Mouse (Mus musculus) forebrain, postnatal 0 days (tissue): ENCODE data around the gene Cdk2. TPM values are rescaled to one million over a fixed set of nuclear protein-coding genes. Genes with fewer than 3 reads are reported as not detected.

Experiments used
- ATAC-seq: fragments of 200-750 bp; cut with Nextera tagmentation; 2 replicates; pipeline ENCODE4 v1.8.0; 2017; ENCODE audit warnings: mild to moderate bottlenecking, moderate library complexity
- DNase-seq: peaks from one replicate; pipeline ENCODE4 v3.0.0-alpha.2; 2015
- H3K27ac ChIP-seq: fragments of 300-500 bp; sonication (generic); 2 replicates; pipeline ENCODE4 v1.5.1; 2014; ENCODE audit warnings: low read depth, mild to moderate bottlenecking, antibody characterized with exemption, low read length, moderate library complexity, mixed read lengths
- H3K27me3 ChIP-seq: fragments of 300-500 bp; sonication (generic); 2 replicates; pipeline ENCODE4 v1.6.1; 2014; ENCODE audit warnings: mild to moderate bottlenecking, low read length, mixed read lengths; ENCODE audit not compliant: insufficient read depth
- H3K36me3 ChIP-seq: fragments of 300-500 bp; sonication (generic); 2 replicates; pipeline ENCODE4 v1.6.1; 2014; ENCODE audit warnings: mild to moderate bottlenecking, moderate library complexity; ENCODE audit not compliant: insufficient read depth
- H3K4me1 ChIP-seq: fragments of 300-500 bp; sonication (generic); 2 replicates; pipeline ENCODE4 v1.6.1; 2014; ENCODE audit warnings: antibody characterized with exemption; ENCODE audit not compliant: insufficient read depth
- H3K4me2 ChIP-seq: fragments of 300-500 bp; sonication (generic); 2 replicates; pipeline ENCODE4 v1.6.1; 2014; ENCODE audit warnings: low read depth, mild to moderate bottlenecking, moderate library complexity
- H3K4me3 ChIP-seq: fragments of 300-500 bp; sonication (generic); 2 replicates; pipeline ENCODE4 v1.5.1; 2014; ENCODE audit warnings: low read depth, low read length, mixed read lengths
- H3K9ac ChIP-seq: fragments of 300-500 bp; sonication (generic); 2 replicates; pipeline ENCODE4 v1.6.1; 2014; ENCODE audit warnings: mild to moderate bottlenecking
- H3K9me3 ChIP-seq: fragments of 300-500 bp; sonication (generic); 2 replicates; pipeline ENCODE4 v1.6.1; 2016; ENCODE audit warnings: low read length
- CTCF ChIP-seq: sonication (generic); IDR thresholded peaks from 2 replicates; pipeline ENCODE4 v1.5.1; 2016; ENCODE audit warnings: antibody characterized with exemption, control low read depth, low read depth
- WGBS: fragments of 180-500 bp; shearing (Covaris S2); extraction: QIAGEN DNeasy Blood & Tissue Kit; methylation state at CpG from one replicate; pipeline ENCODE4 v1.1.7; 2014; 5-methylcytosine and 5-hydroxymethylcytosine counted together
- polyA plus RNA-seq: library from polyadenylated mRNA; unstranded; fragments of >200 nt; fragmentation: Nextera tagmentation; extraction: Ambion mirVana; gene quantifications from 2 replicates; pipeline ENCODE4 v1.2.1, GENCODE M21; 2015
- total RNA-seq: library from RNA; depleted of rRNA; stranded (reverse); fragments of >200 nt; gene quantifications from 2 replicates; pipeline ENCODE4 v1.2.3, GENCODE M21; 2014; rRNA removed

Cdk2 gene
- total and polyA plus RNA-seq, 2 experiments from 2014 or later: 8.5 to 10.3 TPM

GRCm38 (mm10) chr10:128657844-128658243 is 47.0 kb downstream of the Cdk2 start:
- TF ChIP-seq CTCF: no peak
- Histone ChIP-seq H3K9me3 (no peaks in the 10 kb centered on the region), H3K9ac (no peak overlapping the region), H3K4me1 (no peaks in the 10 kb centered on the region), H3K36me3 (no peaks in the 10 kb centered on the region), H3K4me2 (no peak overlapping the region), H3K27me3 (no peaks in the 10 kb centered on the region), H3K4me3 (no peak overlapping the region), H3K27ac (no peak overlapping the region)
- no peak for ATAC-seq
- WGBS: 62% methylated on average over 9 of the region's 9 CpGs
- DNase-seq: no peak

- H3K9ac ChIP-seq: no peak overlapping the region
- no peaks in the 10 kb centered on the region for H3K36me3 ChIP-seq
- TF ChIP-seq CTCF: no peak
- H3K4me1 ChIP-seq: no peaks in the 10 kb centered on the region
- ATAC-seq (no peak), DNase-seq (no peak)
- no peak overlapping the region for H3K4me2 ChIP-seq
- H3K27ac ChIP-seq: no peak overlapping the region
- WGBS: 94% methylated on average over 1 of the region's 1 CpGs
- no peak overlapping the region for H3K4me3 ChIP-seq
- no peaks in the 10 kb centered on the region for H3K9me3 ChIP-seq
- no peaks in the 10 kb centered on the region for H3K27me3 ChIP-seq
Measured at GRCm38 (mm10) chr10:128656731-128657130, 48.1 kb downstream of the Cdk2 start.

DNA sequence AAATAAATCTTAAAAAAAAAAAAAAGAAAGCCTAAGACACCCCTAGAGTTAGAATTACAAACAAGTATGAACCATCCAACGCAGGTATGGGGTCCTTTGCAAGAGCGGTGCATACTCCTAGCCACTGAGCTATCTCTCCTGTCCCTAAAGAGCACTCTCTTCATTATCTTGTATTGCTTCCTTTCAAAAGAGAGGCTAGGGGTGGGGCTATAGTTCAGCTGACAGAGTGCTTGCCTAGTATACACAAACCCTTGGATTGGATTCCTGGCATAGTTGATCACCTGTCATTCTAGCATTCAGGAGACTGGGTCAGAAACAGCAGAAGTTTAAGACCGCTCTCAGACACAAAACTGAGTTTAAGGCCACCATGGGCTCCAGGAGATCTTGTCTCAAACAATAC is 49.6 kb downstream of the Cdk2 start:
- H3K27ac ChIP-seq: no peak overlapping the region
- no peaks in the 10 kb centered on the region for H3K9me3 ChIP-seq
- no peak overlapping the region for H3K4me3 ChIP-seq
- H3K9ac ChIP-seq: no peak overlapping the region
- 83% methylated on average over 3 of the region's 3 CpGs for WGBS
- TF ChIP-seq CTCF: no peak
- no peak overlapping the region for H3K4me2 ChIP-seq
- H3K36me3 ChIP-seq: no peaks in the 10 kb centered on the region
- no peaks in the 10 kb centered on the region for H3K27me3 ChIP-seq
- ATAC-seq: no peak
- no peaks in the 10 kb centered on the region for H3K4me1 ChIP-seq
- no peak for DNase-seq

DNA sequence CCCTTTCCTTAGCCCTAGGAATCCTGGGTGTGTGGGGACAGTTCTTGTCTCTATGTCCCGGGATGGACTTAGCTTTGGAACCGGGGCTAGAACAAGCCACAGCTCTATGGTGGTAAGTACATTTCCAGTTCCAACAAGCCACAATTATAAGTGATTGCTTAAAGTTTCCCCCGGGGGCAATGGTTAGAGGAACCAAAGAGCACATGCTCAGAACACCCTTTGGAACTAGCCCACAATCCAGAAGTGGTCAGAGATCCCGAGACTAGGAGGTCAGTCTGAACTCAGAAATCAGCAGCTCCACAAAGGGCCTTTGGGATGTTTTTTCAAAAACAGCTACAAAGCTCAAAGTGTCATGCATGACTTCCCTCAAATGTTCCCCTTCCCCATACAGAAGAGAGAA is 51.0 kb downstream of the Cdk2 start:
- TF ChIP-seq CTCF: no peak
- Histone ChIP-seq H3K27ac (no peak overlapping the region), H3K9ac (no peak overlapping the region), H3K4me3 (no peak overlapping the region), H3K27me3 (no peaks in the 10 kb centered on the region), H3K36me3 (no peaks in the 10 kb centered on the region), H3K4me2 (no peak overlapping the region), H3K9me3 (no peaks in the 10 kb centered on the region), H3K4me1 (no peaks in the 10 kb centered on the region)
- 65% methylated on average over 4 of the region's 4 CpGs for WGBS
- no peak for ATAC-seq
- no peak for DNase-seq

Other genes starting within 250 kb of the Cdk2 start
- gene Smarcc2, start 245.8 kb downstream of the Cdk2 start, total RNA-seq: 197 and 223 TPM in 2 replicates
- 117 and 134 TPM in 2 replicates for gene Smarcc2, start 245.8 kb downstream of the Cdk2 start, polyA plus RNA-seq
- gene Myl6, start 210.9 kb downstream of the Cdk2 start, total RNA-seq: 694 and 855 TPM in 2 replicates
- 844 and 972 TPM in 2 replicates for gene Myl6, start 210.9 kb downstream of the Cdk2 start, polyA plus RNA-seq
- 23.7 and 31.4 TPM in 2 replicates for gene Myl6b, start 206.3 kb downstream of the Cdk2 start, total RNA-seq
- gene Myl6b, start 206.3 kb downstream of the Cdk2 start, polyA plus RNA-seq: 4.5 and 4.8 TPM in 2 replicates
- 9.9 and 14.8 TPM in 2 replicates for gene Esyt1, start 179.2 kb downstream of the Cdk2 start, total RNA-seq
- gene Esyt1, start 179.2 kb downstream of the Cdk2 start, polyA plus RNA-seq: 4.4 and 5.3 TPM in 2 replicates
- gene Zc3h10, start 157.3 kb downstream of the Cdk2 start, total RNA-seq: 15.0 and 20.6 TPM in 2 replicates
- gene Zc3h10, start 157.3 kb downstream of the Cdk2 start, polyA plus RNA-seq: 12.7 and 12.8 TPM in 2 replicates
- 877 and 1,605 TPM in 2 replicates for gene Rpl41, start 155.7 kb downstream of the Cdk2 start, total RNA-seq
- gene Rpl41, start 155.7 kb downstream of the Cdk2 start, polyA plus RNA-seq: 2,439 and 3,234 TPM in 2 replicates
- gene Pa2g4, start 139.0 kb downstream of the Cdk2 start, total RNA-seq: 119 and 122 TPM in 2 replicates
- 128 and 135 TPM in 2 replicates for gene Pa2g4, start 139.0 kb downstream of the Cdk2 start, polyA plus RNA-seq
- 1.3 and 1.4 TPM in 2 replicates for gene Erbb3, start 115.4 kb downstream of the Cdk2 start, total RNA-seq
- gene Erbb3, start 115.4 kb downstream of the Cdk2 start, polyA plus RNA-seq: 0.41 and 0.68 TPM in 2 replicates
- 859 and 1,363 TPM in 2 replicates for gene Rps26, start 78.3 kb downstream of the Cdk2 start, total RNA-seq
- 436 and 640 TPM in 2 replicates for gene Rps26, start 78.3 kb downstream of the Cdk2 start, polyA plus RNA-seq
- 8.4 and 15.6 TPM in 2 replicates for gene Ikzf4, start 59.0 kb downstream of the Cdk2 start, total RNA-seq
- 6.3 and 11.3 TPM in 2 replicates for gene Ikzf4, start 59.0 kb downstream of the Cdk2 start, polyA plus RNA-seq
- gene Suox, start 31.0 kb downstream of the Cdk2 start, total RNA-seq: 10.6 and 12.6 TPM in 2 replicates
- gene Suox, start 31.0 kb downstream of the Cdk2 start, polyA plus RNA-seq: 8.4 and 10.1 TPM in 2 replicates
- 133 TPM in 2 replicates for gene Rab5b, start 8.8 kb downstream of the Cdk2 start, total RNA-seq
- 104 and 118 TPM in 2 replicates for gene Rab5b, start 8.8 kb downstream of the Cdk2 start, polyA plus RNA-seq
- gene Pmel, start 836 bp downstream of the Cdk2 start, total RNA-seq: 0.85 and 1.2 TPM in 2 replicates
- gene Pmel, start 836 bp downstream of the Cdk2 start, polyA plus RNA-seq: 0.67 and 0.86 TPM in 2 replicates
- gene Dgka, start 39.8 kb upstream of the Cdk2 start, total RNA-seq: 5.6 and 7.2 TPM in 2 replicates
- gene Dgka, start 39.8 kb upstream of the Cdk2 start, polyA plus RNA-seq: 4.3 and 4.8 TPM in 2 replicates
- 67.7 and 68.4 TPM in 2 replicates for gene Pym1, start 42.9 kb upstream of the Cdk2 start, total RNA-seq
- 51.6 and 61.2 TPM in 2 replicates for gene Pym1, start 42.9 kb upstream of the Cdk2 start, polyA plus RNA-seq
- gene Mmp19, start 85.9 kb upstream of the Cdk2 start, total RNA-seq: 0.57 and 0.69 TPM in 2 replicates
- gene Mmp19, start 85.9 kb upstream of the Cdk2 start, polyA plus RNA-seq: 0.33 and 0.36 TPM in 2 replicates
- gene Dnajc14, start 99.0 kb upstream of the Cdk2 start, total RNA-seq: 39.6 and 45.7 TPM in 2 replicates
- gene Dnajc14, start 99.0 kb upstream of the Cdk2 start, polyA plus RNA-seq: 30.5 and 38.2 TPM in 2 replicates
- gene Tmem198b, start 99.3 kb upstream of the Cdk2 start, total RNA-seq: 9.5 and 12.9 TPM in 2 replicates
- gene Tmem198b, start 99.3 kb upstream of the Cdk2 start, polyA plus RNA-seq: 12.9 and 14.6 TPM in 2 replicates
- 54.6 and 59.6 TPM in 2 replicates for gene Sarnp, start 112.3 kb upstream of the Cdk2 start, total RNA-seq
- gene Sarnp, start 112.3 kb upstream of the Cdk2 start, polyA plus RNA-seq: 146 and 167 TPM in 2 replicates
- 6.3 and 8.3 TPM in 2 replicates for gene Ormdl2, start 116.6 kb upstream of the Cdk2 start, total RNA-seq
- 13.2 and 16.1 TPM in 2 replicates for gene Ormdl2, start 116.6 kb upstream of the Cdk2 start, polyA plus RNA-seq
- gene Gdf11, start 186.7 kb upstream of the Cdk2 start, total RNA-seq: 15.7 and 19.1 TPM in 2 replicates
- gene Gdf11, start 186.7 kb upstream of the Cdk2 start, polyA plus RNA-seq: 4.3 and 6.7 TPM in 2 replicates
- gene Cd63, start 196.0 kb upstream of the Cdk2 start, total RNA-seq: 11.7 and 25.2 TPM in 2 replicates
- gene Cd63, start 196.0 kb upstream of the Cdk2 start, polyA plus RNA-seq: 168 and 188 TPM in 2 replicates
- gene Rdh5, start 217.9 kb upstream of the Cdk2 start, total RNA-seq: 4.1 and 5.8 TPM in 2 replicates
- 6.9 and 10.2 TPM in 2 replicates for gene Rdh5, start 217.9 kb upstream of the Cdk2 start, polyA plus RNA-seq
- 120 and 149 TPM in 2 replicates for gene Bloc1s1, start 219.0 kb upstream of the Cdk2 start, total RNA-seq
- 246 and 305 TPM in 2 replicates for gene Bloc1s1, start 219.0 kb upstream of the Cdk2 start, polyA plus RNA-seq
- gene Itga7, start 228.8 kb upstream of the Cdk2 start, total RNA-seq: 7.7 and 12.7 TPM in 2 replicates
- gene Itga7, start 228.8 kb upstream of the Cdk2 start, polyA plus RNA-seq: 5.8 and 7.7 TPM in 2 replicates